Mouse (Mus musculus) hindbrain, embryonic 10.5 days (tissue): Measurements from ENCODE around the gene Acly. TPM values are rescaled to one million over a fixed set of nuclear protein-coding genes. Genes with fewer than 3 reads are reported as not detected.

Experiments used
- DNase-seq: peaks from one replicate; pipeline ENCODE4 v3.0.0-alpha.2; 2017; ENCODE audit warnings: low spot score
- H3K27ac ChIP-seq: fragments of 300-500 bp; sonication (generic); 2 replicates; pipeline ENCODE4 v1.5.1; 2016; ENCODE audit warnings: mild to moderate bottlenecking, moderate library complexity
- H3K27me3 ChIP-seq: fragments of 300-500 bp; sonication (generic); 2 replicates; pipeline ENCODE4 v1.6.1; 2016; ENCODE audit warnings: mild to moderate bottlenecking; ENCODE audit not compliant: poor library complexity, insufficient read depth, severe bottlenecking
- H3K36me3 ChIP-seq: fragments of 300-500 bp; sonication (generic); 2 replicates; pipeline ENCODE4 v1.6.1; 2016; ENCODE audit warnings: mild to moderate bottlenecking, moderate library complexity
- H3K4me1 ChIP-seq: fragments of 300-500 bp; sonication (generic); replicated peaks from 2 replicates; pipeline ENCODE4 v1.6.1; 2016; ENCODE audit warnings: mild to moderate bottlenecking
- H3K4me3 ChIP-seq: fragments of 300-500 bp; sonication (generic); 2 replicates; pipeline ENCODE4 v1.5.1; 2016; ENCODE audit warnings: mild to moderate bottlenecking, moderate library complexity
- H3K9me3 ChIP-seq: fragments of 300-500 bp; sonication (generic); 2 replicates; pipeline ENCODE4 v1.6.1; 2016; ENCODE audit warnings: mild to moderate bottlenecking, moderate library complexity
- WGBS: fragments of 180-500 bp; shearing (Covaris S2); methylation state at CpG from one replicate; pipeline ENCODE4 v1.1.7; 2016; 5-methylcytosine and 5-hydroxymethylcytosine counted together
- polyA plus RNA-seq: library from polyadenylated mRNA; unstranded; fragments of >200 nt; fragmentation: Nextera tagmentation; extraction: Ambion mirVana; gene quantifications from 2 replicates; pipeline ENCODE4 v1.2.1, GENCODE M21; 2016

Acly gene
- polyA plus RNA-seq, 1 experiment from 2014 or later, result 388 TPM

- DNase-seq, result no peak
- 86% methylated on average over 4 of the region's 4 CpGs for WGBS
- Histone ChIP-seq H3K27me3 (no peaks in the 10 kb centered on the region), H3K9me3 (no peaks in the 10 kb centered on the region), H3K4me3 (no peak overlapping the region), H3K4me1 (no peaks in the 10 kb centered on the region), H3K36me3 (peaks cover 60% of the 10 kb centered on the region), H3K27ac (no peak overlapping the region)
These were observed 70.6 kb downstream of the Acly start for GRCm38 (mm10) chr11:100457247-100457646.

DNA sequence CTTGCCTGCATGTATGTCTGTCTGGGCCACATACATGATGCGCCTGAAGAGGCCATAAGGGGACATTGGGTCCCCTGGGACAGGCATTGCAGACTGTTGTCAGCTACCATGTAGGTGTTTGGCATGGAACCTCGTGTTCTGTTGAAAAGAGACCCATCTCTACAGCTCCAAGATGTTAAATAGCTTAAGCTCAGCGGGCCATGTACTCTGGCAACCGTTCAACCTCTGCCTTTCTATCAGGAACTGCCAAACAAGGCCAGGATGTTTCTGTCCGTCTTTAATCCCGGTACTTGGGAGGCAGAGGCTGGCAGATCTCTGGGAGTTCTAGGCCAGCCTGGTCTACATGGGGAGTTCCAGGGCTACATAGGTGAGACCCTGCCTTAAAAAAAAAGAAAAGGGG is 85.2 kb downstream of the Acly start:
- H3K36me3 ChIP-seq, result peaks cover 20% of the 10 kb centered on the region
- no peak overlapping the region for H3K4me3 ChIP-seq
- WGBS, result 90% methylated on average over 6 of the region's 6 CpGs
- H3K27ac ChIP-seq, result no peak overlapping the region
- H3K9me3 ChIP-seq, result no peaks in the 10 kb centered on the region
- H3K27me3 ChIP-seq, result no peaks in the 10 kb centered on the region
- H3K4me1 ChIP-seq, result peaks cover 25% of the 10 kb centered on the region
- no peak for DNase-seq

DNA sequence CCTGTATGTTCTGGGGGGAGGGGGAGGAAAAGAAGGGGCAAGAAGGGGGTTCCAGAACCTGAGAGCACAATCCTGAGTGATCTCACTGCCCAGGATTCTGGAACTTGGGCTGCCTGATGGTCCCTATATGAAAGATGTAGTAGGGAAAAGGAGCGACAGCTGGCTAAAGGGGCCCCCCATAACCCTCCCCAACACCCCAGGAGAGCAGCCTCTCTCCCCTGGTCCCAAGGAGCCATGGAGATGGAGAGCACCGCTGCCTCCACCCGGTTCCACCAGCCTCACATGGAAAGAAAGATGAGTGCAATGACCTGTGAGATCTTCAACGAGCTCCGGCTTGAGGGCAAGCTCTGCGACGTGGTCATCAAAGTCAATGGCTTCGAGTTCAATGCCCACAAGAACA is 86.0 kb downstream of the Acly start, which contains the start of the genes Nt5c3b and Klhl10:
Gene Nt5c3b, minus strand, starts transcription at position 12 of the 400 bp plus-strand sequence.
Gene Klhl10, plus strand, starts transcription at position 121 of the 400 bp plus-strand sequence.
- no peaks in the 10 kb centered on the region for H3K9me3 ChIP-seq
- H3K4me3 ChIP-seq, result peak within 1 kb of the TSS; percentile 76
- H3K36me3 ChIP-seq, result peaks cover 29% of the 10 kb centered on the region
- H3K4me1 ChIP-seq, result peaks cover 27% of the 10 kb centered on the region
- DNase-seq, result no peak
- 90% methylated on average over 8 of the region's 8 CpGs for WGBS
- H3K27me3 ChIP-seq, result no peaks in the 10 kb centered on the region
- H3K27ac ChIP-seq, result peak within 1 kb of the TSS; percentile 93

- Histone ChIP-seq H3K36me3 (peaks cover 38% of the 10 kb centered on the region), H3K27me3 (no peaks in the 10 kb centered on the region), H3K27ac (peak overlapping the region; percentile 93), H3K9me3 (no peaks in the 10 kb centered on the region), H3K4me1 (peaks cover 36% of the 10 kb centered on the region), H3K4me3 (peak overlapping the region; percentile 76)
- DNase-seq, result peak; percentile 78
- 2% methylated on average over 52 of the region's 52 CpGs for whole genome bisulfite sequencing
These were observed 86.9 kb downstream of the Acly start for GRCm38 (mm10) chr11:100440691-100441522.

DNA sequence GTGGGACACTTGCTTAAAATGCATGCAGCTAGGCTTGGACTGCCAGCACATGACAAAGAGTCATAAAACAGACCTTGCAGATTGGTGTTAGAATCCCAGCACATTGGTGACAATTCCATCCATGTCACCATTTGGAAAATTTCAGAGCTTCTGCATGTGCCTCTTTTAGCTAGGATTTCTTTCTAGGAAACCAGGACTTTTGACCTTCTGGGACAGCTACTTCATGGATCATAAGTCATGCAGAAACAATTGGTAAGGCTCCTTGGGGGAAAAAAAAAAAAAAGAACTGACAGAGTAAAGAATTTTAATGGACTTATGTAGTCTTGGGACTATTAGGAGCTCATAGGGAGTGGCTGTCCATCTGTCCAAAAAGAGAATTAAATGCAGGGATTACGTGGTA is 89.9 kb downstream of the Acly start:
- 77% methylated on average over 1 of the region's 1 CpGs for WGBS
- Histone ChIP-seq H3K36me3 (peaks cover 62% of the 10 kb centered on the region), H3K9me3 (no peaks in the 10 kb centered on the region), H3K4me1 (peaks cover 46% of the 10 kb centered on the region), H3K4me3 (no peak overlapping the region), H3K27ac (no peak overlapping the region), H3K27me3 (no peaks in the 10 kb centered on the region)
- no peak for DNase-seq

GRCm38 (mm10) chr11:100435678-100436246 is 92.0 kb downstream of the Acly start:
- peak; percentile 39 for DNase-seq
- H3K27me3 ChIP-seq, result no peaks in the 10 kb centered on the region
- peaks cover 81% of the 10 kb centered on the region for H3K36me3 ChIP-seq
- peaks cover 34% of the 10 kb centered on the region for H3K4me1 ChIP-seq
- H3K4me3 ChIP-seq, result no peak overlapping the region; the same call in 1 of the 2 replicates
- 34% methylated on average over 9 of the region's 9 CpGs for WGBS
- H3K27ac ChIP-seq, result no peak overlapping the region
- no peaks in the 10 kb centered on the region for H3K9me3 ChIP-seq

GRCm38 (mm10) chr11:100432002-100432401 is 95.8 kb downstream of the Acly start:
- Histone ChIP-seq H3K4me3 (no peak overlapping the region), H3K9me3 (no peaks in the 10 kb centered on the region), H3K27ac (no peak overlapping the region), H3K4me1 (peaks cover 20% of the 10 kb centered on the region), H3K36me3 (peaks cover 77% of the 10 kb centered on the region), H3K27me3 (no peaks in the 10 kb centered on the region)
- 92% methylated on average over 5 of the region's 5 CpGs for WGBS
- DNase-seq, result no peak

DNA sequence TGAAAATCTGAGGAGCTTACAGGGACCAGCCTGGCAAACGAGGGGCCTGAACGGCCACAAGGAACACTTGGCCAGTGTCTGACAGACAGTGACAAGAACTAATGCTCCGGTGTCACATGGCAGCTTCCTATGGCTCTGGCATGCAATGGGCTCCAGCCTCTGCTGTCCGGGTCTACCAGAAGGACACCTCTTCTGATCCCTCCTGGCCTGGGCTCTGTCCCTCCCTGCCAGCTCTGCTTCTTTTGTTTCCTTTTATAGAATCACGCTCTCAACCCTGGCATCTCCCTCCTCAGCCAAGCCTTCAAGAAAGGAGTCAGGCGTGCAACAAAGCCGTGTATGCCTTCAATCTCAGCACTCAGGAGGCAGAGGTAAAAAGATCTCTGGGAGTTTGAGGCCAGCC is 97.7 kb downstream of the Acly start:
- H3K4me3 ChIP-seq, result no peak overlapping the region
- WGBS, result 88% methylated on average over 7 of the region's 7 CpGs
- H3K36me3 ChIP-seq, result peaks cover 62% of the 10 kb centered on the region
- H3K27ac ChIP-seq, result no peak overlapping the region
- no peaks in the 10 kb centered on the region for H3K9me3 ChIP-seq
- H3K4me1 ChIP-seq, result peaks cover 6% of the 10 kb centered on the region; the same call in 1 of the 2 replicates
- H3K27me3 ChIP-seq, result no peaks in the 10 kb centered on the region
- DNase-seq, result no peak

DNA sequence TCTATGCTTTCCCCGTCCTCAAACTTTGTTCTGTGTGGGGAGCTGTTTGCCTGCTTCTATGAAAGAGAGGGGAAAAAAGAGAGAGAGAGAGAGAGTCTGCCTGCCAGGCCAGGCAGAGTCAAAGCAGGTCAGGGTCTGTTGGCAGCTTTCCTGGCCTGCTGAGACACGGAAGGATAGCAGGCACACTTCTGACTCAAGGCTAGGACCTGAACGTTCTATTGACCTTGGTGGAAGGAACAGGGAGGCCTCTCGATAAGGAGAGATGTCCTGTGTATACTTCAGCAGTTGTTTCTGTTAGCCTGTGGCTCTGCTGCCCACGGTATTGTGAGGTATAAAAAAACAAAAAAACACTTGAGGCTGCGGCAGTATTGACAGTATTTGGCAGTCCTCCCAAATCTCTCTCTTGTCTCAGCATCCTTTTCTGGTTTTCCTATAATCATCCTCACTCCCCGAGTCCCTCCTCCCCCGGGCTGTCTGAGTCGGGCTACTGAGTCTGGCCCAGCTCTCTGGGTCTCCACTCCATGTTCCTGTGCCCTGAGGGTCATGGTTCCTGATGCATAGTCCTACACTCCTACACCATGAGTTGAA is 99.1 kb downstream of the Acly start:
- DNase-seq, result no peak
- Histone ChIP-seq H3K36me3 (peaks cover 61% of the 10 kb centered on the region), H3K27me3 (no peaks in the 10 kb centered on the region), H3K27ac (no peak overlapping the region), H3K4me1 (0 out of 2 replicates have a peak, but pooled peaks cover 6% of the 10 kb centered on the region), H3K4me3 (no peak overlapping the region), H3K9me3 (no peaks in the 10 kb centered on the region)
- 88% methylated on average over 9 of the region's 9 CpGs for WGBS

DNA sequence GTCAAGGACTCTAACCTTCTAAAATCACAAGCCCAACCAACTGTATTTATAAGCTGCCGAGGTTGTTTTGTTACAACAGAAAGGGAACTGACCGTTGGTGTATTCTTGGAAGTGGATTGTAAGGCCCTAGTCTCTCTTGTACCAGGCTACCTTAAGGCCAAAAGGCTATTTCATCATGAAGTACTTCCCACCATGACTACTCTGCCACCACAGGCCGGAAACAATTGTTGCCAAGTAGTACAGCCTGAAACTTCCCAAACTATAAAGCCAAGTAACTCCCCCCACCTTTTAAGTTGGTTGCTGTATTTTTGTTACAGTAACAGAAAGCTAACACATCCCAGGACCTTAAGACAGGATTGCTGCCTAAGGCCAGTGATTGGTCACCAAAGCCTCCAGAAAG is 101.0 kb downstream of the Acly start:
- H3K36me3 ChIP-seq, result peaks cover 58% of the 10 kb centered on the region
- 89% methylated on average over 3 of the region's 3 CpGs for WGBS
- no peaks in the 10 kb centered on the region for H3K27me3 ChIP-seq
- no peak overlapping the region for H3K27ac ChIP-seq
- H3K4me1 ChIP-seq, result peaks cover 8% of the 10 kb centered on the region
- H3K4me3 ChIP-seq, result no peak overlapping the region
- no peaks in the 10 kb centered on the region for H3K9me3 ChIP-seq
- no peak for DNase-seq
